Mouse (Mus musculus): ENCODE measurements at regions not wholly inside any gene's neighbourhood (a gene's known extent, or its start where the extent isn't known, plus 50 kb on each side); places are given as distances from the start of the nearest gene placed in this dataset.

GRCm38 (mm10) chr3:126293645-126294044 lies 69.8 kb upstream of the Arsj start:
- no peak for DNase-seq (ENCODE audit: low spot score in 2 of 2)

- no peak for DNase-seq (ENCODE audit: low spot score in 2 of 2)
These were observed 67.6 kb upstream of the Arsj start for GRCm38 (mm10) chr3:126295932-126296331.

GRCm38 (mm10) chr3:126299257-126299656 lies 64.2 kb upstream of the Arsj start:
- DNase-seq (ENCODE audit: low spot score in 2 of 2), result no peak

- DNase-seq (ENCODE audit: low spot score in 2 of 2), result no peak
These were observed 55.2 kb upstream of the Arsj start for GRCm38 (mm10) chr3:126308303-126308702.

All from urinary bladder, postnatal 36 days (tissue).